ENCODE assay signal across 8 mouse cellular contexts in genomic region chr7:84151960-84152334, GRCm38 (mm10). TPM values are rescaled to one million over a fixed set of nuclear protein-coding genes. Genes with fewer than 3 reads are reported as not detected.
DNase-seq lines count a peak whose midpoint lies in the region; ATAC-seq lines count a peak whose summit lies in the region.

No protein-coding gene starts in this region.

- H3K36me3 ChIP-seq in hindbrain, embryonic 12.5 days: 0 out of 2 replicates have a peak, but pooled peaks cover 4% of the 10 kb centered on the region

- peaks cover 39% of the 10 kb centered on the region for H3K4me1 ChIP-seq in hindbrain, embryonic 12.5 days

- H3K27ac ChIP-seq in hindbrain, embryonic 12.5 days: peak overlapping the region; percentile 96

- H3K27me3 ChIP-seq in hindbrain, embryonic 12.5 days: no peaks in the 10 kb centered on the region

- peak overlapping the region; percentile 94 for H3K9ac ChIP-seq in hindbrain, embryonic 12.5 days

- peak overlapping the region; percentile 92 for H3K4me3 ChIP-seq in hindbrain, embryonic 12.5 days

- ATAC-seq in hindbrain, embryonic 12.5 days (ENCODE audit: low FRiP score): peak; percentile 96

- peak overlapping the region; percentile 98 for H3K4me2 ChIP-seq in hindbrain, embryonic 12.5 days (replicated peaks)

- peak; percentile 95 for DNase-seq in MN1 (ENCODE audit: low spot score)
- DNase-seq in cerebellum, adult 9-10 months: peak; percentile 94
- peak; percentile 82 to 91 for DNase-seq in frontal cortex, adult 2 months (ENCODE audit: extremely low spot score in 1 of 2, low spot score in 1 of 2)
- DNase-seq in layer of hippocampus, postnatal 14 days (ENCODE audit: low spot score in 2 of 2): peak; percentile 84 to 95
- DNase-seq in lung, postnatal 14 days: peak; percentile 94
- peak; percentile 82 for DNase-seq in retina, adult 2 months (ENCODE audit: low read depth, low spot score)
- DNase-seq in thymus, postnatal 36 days: peak; percentile 95 to 96

- no peaks in the 10 kb centered on the region for H3K9me3 ChIP-seq in hindbrain, embryonic 12.5 days (replicated peaks)

- under 1% methylated on average over 46 of the region's 55 CpGs for WGBS in hindbrain, embryonic 12.5 days

RNA-seq across cellular contexts. Expression of gene Abhd17c, which starts 0.3 kb away (rescaled TPM):
- 38.4 and 39.4 TPM in 2 replicates for polyA plus RNA-seq in frontal cortex, adult 2 months (2012; rRNA removed)
- 78.8 and 86.2 TPM in 2 replicates for polyA plus RNA-seq in hindbrain, embryonic 12.5 days (2016; fragmentation: Nextera tagmentation; extraction: Ambion mirVana)
- 10 to 100 TPM; 61.6 to 61.9 TPM for total RNA-seq in layer of hippocampus, postnatal 14 days (2021)

Comparison
In these comparisons a context has a peak if more than half of its experiments do, and no peak if none do; other contexts are left out.
1. Peak in every context shown above with its lines: DNase-seq, ATAC-seq, H3K4me3 ChIP-seq and H3K27ac ChIP-seq.